Mouse (Mus musculus): ENCODE data around the gene 2310022A10Rik. TPM values are rescaled to one million over a fixed set of nuclear protein-coding genes. Genes with fewer than 3 reads are reported as not detected.

2310022A10Rik gene
- polyA plus RNA-seq, 1 experiment from 2014 or later, result 35.1 TPM

DNA sequence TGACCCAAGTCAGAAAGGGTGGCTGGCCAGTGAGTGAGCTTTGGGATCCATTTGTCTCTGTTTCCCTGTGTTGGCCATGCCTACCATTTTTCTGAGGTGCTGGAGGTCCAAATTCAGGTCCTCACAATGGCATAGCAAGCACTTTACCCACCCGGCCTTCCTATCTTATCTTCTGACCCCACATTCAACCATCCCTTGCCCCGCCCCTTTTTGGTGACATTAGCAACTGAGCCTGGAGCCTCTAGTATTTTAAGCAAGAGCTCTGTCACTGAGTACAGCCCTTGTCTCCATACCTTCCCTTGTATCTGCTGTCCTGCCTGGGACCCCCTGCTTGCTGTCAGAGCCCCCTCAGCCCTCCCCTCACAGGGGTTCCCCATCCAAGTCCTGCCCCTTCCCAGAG, 17.6 kb upstream of the 2310022A10Rik start:
- H3K9me3 ChIP-seq (ENCODE audit: control insufficient read depth, low read length), result no peaks in the 10 kb centered on the region
- peaks cover 44% of the 10 kb centered on the region for H3K4me1 ChIP-seq (replicated peaks; ENCODE audit: control insufficient read depth, insufficient read depth, low read length)
- DNase-seq (ENCODE audit: low spot score) (no peak), ATAC-seq (replicated peaks; ENCODE audit: low FRiP score) (peak; percentile 83)
- WGBS, result 40% methylated on average over 2 of the region's 2 CpGs
- H3K36me3 ChIP-seq (ENCODE audit: control insufficient read depth, insufficient read depth, low read length), result 0 out of 2 replicates have a peak, but pooled peaks cover 5% of the 10 kb centered on the region
- H3K4me2 ChIP-seq, result peak overlapping the region; percentile 57
- H3K4me3 ChIP-seq (ENCODE audit: low read depth, low read length), result no peak overlapping the region
- H3K9ac ChIP-seq (ENCODE audit: low read depth, low read length), result peak overlapping the region; percentile 49; the same call in 1 of the 2 replicates
- no peaks in the 10 kb centered on the region for H3K27me3 ChIP-seq (replicated peaks; ENCODE audit: control insufficient read depth, insufficient read depth, low read length)
- peak overlapping the region; percentile 81 for H3K27ac ChIP-seq (ENCODE audit: low read depth, low read length)

DNA sequence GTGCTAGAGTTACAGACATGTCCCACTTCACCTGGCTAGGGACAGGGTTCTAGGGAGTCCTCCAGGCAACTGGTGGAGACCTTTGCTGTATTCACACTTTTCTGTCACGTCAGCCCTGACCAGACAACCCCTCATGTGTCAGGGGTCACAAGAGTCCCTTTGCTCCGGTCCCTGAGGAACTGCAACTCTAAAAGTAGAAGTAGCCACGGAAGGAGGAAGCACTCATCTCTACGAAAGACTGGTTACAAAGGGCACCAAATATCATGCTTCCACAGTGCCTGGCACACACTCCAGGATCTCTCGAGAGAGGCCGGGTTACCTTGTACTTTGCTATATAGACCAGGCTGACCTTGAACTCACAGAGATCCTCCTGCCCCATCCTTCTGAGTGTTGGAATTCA, 16.4 kb upstream of the 2310022A10Rik start:
- Histone ChIP-seq H3K4me2 (no peak overlapping the region), H3K9me3 (ENCODE audit: control insufficient read depth, low read length) (no peaks in the 10 kb centered on the region), H3K27me3 (replicated peaks; ENCODE audit: control insufficient read depth, insufficient read depth, low read length) (no peaks in the 10 kb centered on the region), H3K9ac (ENCODE audit: low read depth, low read length) (no peak overlapping the region), H3K36me3 (ENCODE audit: control insufficient read depth, insufficient read depth, low read length) (0 out of 2 replicates have a peak, but pooled peaks cover 5% of the 10 kb centered on the region), H3K27ac (ENCODE audit: low read depth, low read length) (no peak overlapping the region; the same call in 1 of the 2 replicates), H3K4me1 (replicated peaks; ENCODE audit: control insufficient read depth, insufficient read depth, low read length) (peaks cover 56% of the 10 kb centered on the region), H3K4me3 (ENCODE audit: low read depth, low read length) (no peak overlapping the region)
- DNase-seq (ENCODE audit: low spot score) (no peak), ATAC-seq (replicated peaks; ENCODE audit: low FRiP score) (no peak)
- 77% methylated on average over 6 of the region's 6 CpGs for WGBS

DNA sequence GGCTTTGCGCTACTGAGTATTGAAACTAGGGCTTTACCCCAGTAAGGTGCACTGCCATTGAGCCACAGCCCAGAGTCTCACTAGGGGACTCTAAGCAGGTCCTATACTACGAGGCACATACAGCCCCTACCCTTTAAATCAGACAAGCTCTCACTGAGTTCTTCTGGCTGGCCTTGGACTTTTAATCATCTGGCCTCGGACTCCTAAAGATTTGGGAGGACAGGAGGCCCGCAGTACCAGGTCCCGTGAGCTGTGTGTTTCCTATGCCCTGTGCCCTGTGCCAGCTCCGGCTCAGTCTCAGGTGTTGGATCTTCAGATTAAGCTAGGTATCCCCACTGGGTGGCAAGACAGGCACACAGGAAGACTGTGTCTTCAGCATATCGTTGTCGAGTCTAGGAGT, 15.0 kb upstream of the 2310022A10Rik start:
- no peak overlapping the region for H3K4me3 ChIP-seq (ENCODE audit: low read depth, low read length)
- no peaks in the 10 kb centered on the region for H3K36me3 ChIP-seq (ENCODE audit: control insufficient read depth, insufficient read depth, low read length)
- WGBS, result 85% methylated on average over 8 of the region's 8 CpGs
- no peaks in the 10 kb centered on the region for H3K27me3 ChIP-seq (replicated peaks; ENCODE audit: control insufficient read depth, insufficient read depth, low read length)
- no peak overlapping the region for H3K4me2 ChIP-seq
- H3K9me3 ChIP-seq (ENCODE audit: control insufficient read depth, low read length), result no peaks in the 10 kb centered on the region
- peaks cover 64% of the 10 kb centered on the region for H3K4me1 ChIP-seq (replicated peaks; ENCODE audit: control insufficient read depth, insufficient read depth, low read length)
- DNase-seq (ENCODE audit: low spot score) (no peak), ATAC-seq (replicated peaks; ENCODE audit: low FRiP score) (no peak)
- H3K9ac ChIP-seq (ENCODE audit: low read depth, low read length), result no peak overlapping the region
- no peak overlapping the region for H3K27ac ChIP-seq (ENCODE audit: low read depth, low read length)

GRCm38 (mm10) chr7:27538797-27539196, 14.2 kb upstream of the 2310022A10Rik start:
- H3K9ac ChIP-seq (ENCODE audit: low read depth, low read length), result no peak overlapping the region
- ATAC-seq (replicated peaks; ENCODE audit: low FRiP score) (no peak), DNase-seq (ENCODE audit: low spot score) (no peak)
- H3K9me3 ChIP-seq (ENCODE audit: control insufficient read depth, low read length), result no peaks in the 10 kb centered on the region
- H3K27ac ChIP-seq (ENCODE audit: low read depth, low read length), result no peak overlapping the region
- no peaks in the 10 kb centered on the region for H3K36me3 ChIP-seq (ENCODE audit: control insufficient read depth, insufficient read depth, low read length)
- H3K4me2 ChIP-seq, result no peak overlapping the region
- H3K4me1 ChIP-seq (replicated peaks; ENCODE audit: control insufficient read depth, insufficient read depth, low read length), result peaks cover 64% of the 10 kb centered on the region
- 51% methylated on average over 2 of the region's 2 CpGs for WGBS
- no peaks in the 10 kb centered on the region for H3K27me3 ChIP-seq (replicated peaks; ENCODE audit: control insufficient read depth, insufficient read depth, low read length)
- H3K4me3 ChIP-seq (ENCODE audit: low read depth, low read length), result no peak overlapping the region

- WGBS, result 55% methylated on average over 2 of the region's 2 CpGs
- no peak overlapping the region; the same call in 1 of the 2 replicates for H3K27ac ChIP-seq (ENCODE audit: low read depth, low read length)
- H3K9ac ChIP-seq (ENCODE audit: low read depth, low read length), result no peak overlapping the region
- H3K4me2 ChIP-seq, result peak overlapping the region; percentile 36
- no peak overlapping the region for H3K4me3 ChIP-seq (ENCODE audit: low read depth, low read length)
- peak; percentile 62 for ATAC-seq (replicated peaks; ENCODE audit: low FRiP score)
- H3K9me3 ChIP-seq (ENCODE audit: control insufficient read depth, low read length), result no peaks in the 10 kb centered on the region
- peaks cover 59% of the 10 kb centered on the region for H3K4me1 ChIP-seq (replicated peaks; ENCODE audit: control insufficient read depth, insufficient read depth, low read length)
- no peaks in the 10 kb centered on the region for H3K27me3 ChIP-seq (replicated peaks; ENCODE audit: control insufficient read depth, insufficient read depth, low read length)
- DNase-seq (ENCODE audit: low spot score), result no peak
- no peaks in the 10 kb centered on the region for H3K36me3 ChIP-seq (ENCODE audit: control insufficient read depth, insufficient read depth, low read length)
Measured at GRCm38 (mm10) chr7:27540521-27540920, 12.5 kb upstream of the 2310022A10Rik start.

DNA sequence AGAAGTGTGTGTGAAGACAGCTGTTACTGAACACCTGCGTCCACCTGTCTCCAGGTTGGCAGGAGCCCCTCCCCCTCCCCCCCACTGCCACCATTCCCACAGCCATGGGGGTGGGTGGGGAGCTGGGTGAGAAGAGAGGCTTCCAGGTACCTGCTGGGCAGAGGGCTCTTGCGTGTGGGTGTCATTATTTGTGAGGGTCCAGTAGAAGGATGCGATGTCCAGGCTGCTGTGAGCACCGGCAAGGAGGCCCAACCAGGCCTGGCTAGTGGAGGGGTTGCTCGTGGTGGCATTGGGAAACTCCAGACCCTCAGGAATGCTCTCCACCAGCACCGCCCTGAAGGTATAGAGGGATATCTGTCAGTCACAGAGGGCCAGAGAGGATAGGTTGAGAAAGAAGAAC, 12.1 kb upstream of the 2310022A10Rik start:
- no peaks in the 10 kb centered on the region for H3K9me3 ChIP-seq (ENCODE audit: control insufficient read depth, low read length)
- no peak for DNase-seq (ENCODE audit: low spot score)
- no peaks in the 10 kb centered on the region for H3K36me3 ChIP-seq (ENCODE audit: control insufficient read depth, insufficient read depth, low read length)
- no peak overlapping the region for H3K4me3 ChIP-seq (ENCODE audit: low read depth, low read length)
- peaks cover 55% of the 10 kb centered on the region for H3K4me1 ChIP-seq (replicated peaks; ENCODE audit: control insufficient read depth, insufficient read depth, low read length)
- H3K27ac ChIP-seq (ENCODE audit: low read depth, low read length), result no peak overlapping the region
- no peaks in the 10 kb centered on the region for H3K27me3 ChIP-seq (replicated peaks; ENCODE audit: control insufficient read depth, insufficient read depth, low read length)
- H3K4me2 ChIP-seq, result peak overlapping the region; percentile 36
- ATAC-seq (replicated peaks; ENCODE audit: low FRiP score), result no peak
- H3K9ac ChIP-seq (ENCODE audit: low read depth, low read length), result no peak overlapping the region
- WGBS, result 81% methylated on average over 6 of the region's 6 CpGs

DNA sequence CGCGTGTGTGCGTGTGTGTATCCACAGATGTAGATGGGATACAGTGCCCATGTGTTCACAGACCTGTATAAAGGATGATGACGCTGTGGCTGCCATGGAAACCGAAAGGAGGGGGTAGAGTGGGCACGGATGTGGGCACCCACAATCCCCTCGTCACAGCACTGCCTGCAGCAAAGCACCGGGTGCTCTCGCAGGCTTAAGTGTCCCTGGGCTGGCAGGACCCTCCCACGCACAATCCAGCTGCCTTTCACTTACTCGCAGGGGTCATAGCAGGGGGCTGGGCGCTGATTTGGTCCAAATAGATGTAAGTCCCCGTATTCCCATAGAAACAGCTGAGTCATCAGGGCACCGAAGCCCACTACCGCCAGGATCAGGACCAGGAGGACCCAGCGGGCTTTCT, 11.6 kb upstream of the 2310022A10Rik start:
- no peak overlapping the region for H3K4me3 ChIP-seq (ENCODE audit: low read depth, low read length)
- ATAC-seq (replicated peaks; ENCODE audit: low FRiP score), result no peak
- no peak overlapping the region for H3K27ac ChIP-seq (ENCODE audit: low read depth, low read length)

GRCm38 (mm10) chr7:27541922-27542321, 11.1 kb upstream of the 2310022A10Rik start:
- H3K4me1 ChIP-seq (replicated peaks; ENCODE audit: control insufficient read depth, insufficient read depth, low read length), result peaks cover 47% of the 10 kb centered on the region
- H3K36me3 ChIP-seq (ENCODE audit: control insufficient read depth, insufficient read depth, low read length), result no peaks in the 10 kb centered on the region
- H3K9ac ChIP-seq (ENCODE audit: low read depth, low read length), result peak overlapping the region; percentile 74

More for the DNA sequence above, 11.6 kb upstream of the 2310022A10Rik start:
- DNase-seq (ENCODE audit: low spot score), result no peak
- Histone ChIP-seq H3K9ac (ENCODE audit: low read depth, low read length) (no peak overlapping the region), H3K4me2 (peak overlapping the region; percentile 93), H3K4me1 (replicated peaks; ENCODE audit: control insufficient read depth, insufficient read depth, low read length) (peaks cover 50% of the 10 kb centered on the region), H3K27me3 (replicated peaks; ENCODE audit: control insufficient read depth, insufficient read depth, low read length) (no peaks in the 10 kb centered on the region), H3K36me3 (ENCODE audit: control insufficient read depth, insufficient read depth, low read length) (no peaks in the 10 kb centered on the region), H3K9me3 (ENCODE audit: control insufficient read depth, low read length) (no peaks in the 10 kb centered on the region)
- 80% methylated on average over 16 of the region's 16 CpGs for WGBS

DNA sequence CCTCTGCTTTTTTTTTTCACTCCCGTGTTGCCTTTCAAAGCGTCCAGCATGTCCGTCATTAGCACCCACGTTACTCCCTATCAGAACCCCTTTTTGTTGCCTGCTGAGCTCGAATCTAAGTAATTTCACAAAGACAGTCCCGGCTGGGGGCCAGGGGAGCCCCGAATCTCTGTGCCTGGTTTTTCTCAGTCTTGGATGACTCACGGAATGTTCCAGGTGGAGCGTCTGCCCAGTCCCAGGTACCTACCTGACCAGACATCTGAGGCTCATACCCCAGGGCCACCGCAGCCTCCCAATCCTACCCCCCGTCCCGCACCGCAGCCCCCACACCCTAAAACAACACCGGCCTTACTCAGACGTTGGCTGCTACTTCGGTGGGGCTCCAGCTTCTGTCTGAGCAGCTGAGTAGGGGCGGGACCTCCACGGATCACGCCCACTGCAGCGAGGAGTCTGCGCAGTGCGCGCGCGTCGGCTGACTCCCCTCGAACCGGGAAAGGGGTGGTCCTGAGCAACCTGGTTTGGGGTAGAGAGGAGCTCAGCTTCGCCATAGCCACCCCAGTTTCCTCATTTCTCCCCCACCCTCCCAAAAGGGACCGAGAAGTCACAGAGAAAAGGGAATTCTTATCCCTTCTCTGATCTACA, 10.5 kb upstream of the 2310022A10Rik start:
- peak; percentile 81 for DNase-seq (ENCODE audit: low spot score)
- 3% methylated on average over 30 of the region's 30 CpGs for WGBS
- Histone ChIP-seq H3K27ac (ENCODE audit: low read depth, low read length) (no peak overlapping the region), H3K4me2 (peak overlapping the region; percentile 93), H3K9me3 (ENCODE audit: control insufficient read depth, low read length) (no peaks in the 10 kb centered on the region), H3K4me3 (ENCODE audit: low read depth, low read length) (peak overlapping the region; percentile 55), H3K27me3 (replicated peaks; ENCODE audit: control insufficient read depth, insufficient read depth, low read length) (no peaks in the 10 kb centered on the region), H3K36me3 (ENCODE audit: control insufficient read depth, insufficient read depth, low read length) (no peaks in the 10 kb centered on the region), H3K4me1 (replicated peaks; ENCODE audit: control insufficient read depth, insufficient read depth, low read length) (peaks cover 44% of the 10 kb centered on the region), H3K9ac (ENCODE audit: low read depth, low read length) (peak overlapping the region; percentile 74)
- peak; percentile 82 for ATAC-seq (replicated peaks; ENCODE audit: low FRiP score)

More at GRCm38 (mm10) chr7:27541922-27542321, 11.1 kb upstream of the 2310022A10Rik start:
- H3K4me2 ChIP-seq, result peak overlapping the region; percentile 93
- H3K9me3 ChIP-seq (ENCODE audit: control insufficient read depth, low read length), result no peaks in the 10 kb centered on the region
- H3K4me3 ChIP-seq (ENCODE audit: low read depth, low read length), result peak overlapping the region; percentile 55
- ATAC-seq (replicated peaks; ENCODE audit: low FRiP score) (no peak), DNase-seq (ENCODE audit: low spot score) (no peak)
- 50% methylated on average over 5 of the region's 5 CpGs for WGBS
- H3K27ac ChIP-seq (ENCODE audit: low read depth, low read length), result no peak overlapping the region
- H3K27me3 ChIP-seq (replicated peaks; ENCODE audit: control insufficient read depth, insufficient read depth, low read length), result no peaks in the 10 kb centered on the region
